Mouse (Mus musculus): ENCODE measurements around the gene Cdh13.

DNA sequence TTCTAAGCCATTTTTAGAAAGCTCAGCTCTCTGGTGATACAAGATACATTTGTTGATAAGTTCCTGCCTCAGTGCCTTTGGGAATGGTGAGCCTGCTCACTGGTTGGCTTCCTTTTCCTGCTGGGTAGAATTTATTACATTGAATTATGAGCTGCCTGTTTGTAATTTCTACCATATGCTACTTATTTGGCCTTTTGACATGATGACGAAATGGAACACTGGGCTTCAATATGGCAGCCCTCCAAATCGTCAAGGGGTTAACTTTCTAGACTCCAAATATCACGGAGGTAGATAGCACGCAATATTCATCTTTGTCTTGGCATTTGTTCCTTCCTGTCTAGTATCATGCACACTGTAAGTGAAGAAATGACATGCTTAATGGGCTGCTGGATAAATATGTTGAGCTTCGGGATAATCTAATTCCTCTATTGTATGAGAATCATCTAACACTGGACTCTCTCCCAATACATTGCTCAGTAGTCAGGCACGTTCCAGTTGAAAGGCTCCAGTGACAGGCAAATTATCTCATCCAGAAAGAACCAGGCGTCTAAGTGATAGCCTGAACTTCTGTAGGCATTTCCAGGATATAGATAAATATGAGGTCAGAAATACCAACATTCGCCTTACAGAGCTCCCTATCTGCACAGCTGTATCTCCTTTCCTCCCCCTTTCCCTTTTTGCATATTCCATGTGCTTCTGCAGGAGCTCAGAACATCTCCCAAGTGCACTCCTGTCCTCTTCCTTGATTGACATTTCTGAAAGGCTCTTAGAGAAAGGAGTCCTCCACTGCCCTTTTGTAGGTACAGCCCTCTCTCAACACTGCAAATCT, 378.7 kb downstream of the Cdh13 start:
- TF ChIP-seq POLR2A (IDR thresholded peaks at IDR 0.05; ENCODE audit: borderline replicate concordance, extremely low read depth, low read depth, low read length) (no peak), CTCF (IDR thresholded peaks at IDR 0.05; ENCODE audit: insufficient read depth, low read length) (no peak)
